Mouse (Mus musculus) ES-E14 (cell line): ENCODE measurements around the gene Arl15. TPM values are rescaled to one million over a fixed set of nuclear protein-coding genes. Genes with fewer than 3 reads are reported as not detected.

Experiments used
- DNase-seq: peaks from one replicate; pipeline ENCODE4 v3.0.0-alpha.2; 2013; ENCODE audit warnings: low read depth, low spot score
- H3K27ac ChIP-seq: 2 replicates; pipeline ENCODE4 v1.5.1; 2012; ENCODE audit warnings: low read depth, mild to moderate bottlenecking, low read length, moderate library complexity, mixed read lengths; ENCODE audit not compliant: poor library complexity, insufficient read depth, severe bottlenecking
- H3K36me3 ChIP-seq: 2 replicates; pipeline ENCODE4 v1.6.1; 2012; ENCODE audit warnings: mild to moderate bottlenecking, low read length, moderate library complexity, mixed read lengths; ENCODE audit not compliant: control insufficient read depth, poor library complexity, insufficient read depth, severe bottlenecking
- H3K4me1 ChIP-seq, 2 experiments: fragments of 150-350 bp in 1 of 2; sonication (generic) in 1 of 2; 2 replicates each; pipeline ENCODE4 v1.6.1; 2012; ENCODE audit warnings: low read length in 2 of 2, mild to moderate bottlenecking in 1 of 2, mixed read lengths in 1 of 2; ENCODE audit not compliant: control insufficient read depth in 2 of 2, insufficient read depth in 2 of 2, poor library complexity in 1 of 2
- H3K4me3 ChIP-seq, 2 experiments: fragments of 150-350 bp in 1 of 2; sonication (generic) in 1 of 2; 2 replicates each; pipeline ENCODE4 v1.5.1; 2012; ENCODE audit warnings: low read length in 2 of 2, low read depth in 1 of 2, mild to moderate bottlenecking in 1 of 2, mixed read lengths in 1 of 2; ENCODE audit not compliant: insufficient read depth in 1 of 2, poor library complexity in 1 of 2, severe bottlenecking in 1 of 2
- H3K9ac ChIP-seq: 2 replicates; pipeline ENCODE4 v1.6.1; 2012; ENCODE audit warnings: low read depth, mild to moderate bottlenecking, low read length, mixed read lengths; ENCODE audit not compliant: poor library complexity, insufficient read depth, severe bottlenecking
- H3K9me3 ChIP-seq: fragments of 150-350 bp; sonication (generic); 2 replicates; pipeline ENCODE4 v1.6.1; 2012; ENCODE audit warnings: low read depth, mild to moderate bottlenecking, low read length; ENCODE audit not compliant: control insufficient read depth, insufficient read depth
- CHD2 ChIP-seq: IDR thresholded peaks from 2 replicates; pipeline ENCODE4 v1.6.1; 2014; ENCODE audit warnings: mild to moderate bottlenecking, low read depth, low read length, inconsistent platforms
- HCFC1 ChIP-seq: IDR thresholded peaks from 2 replicates; pipeline ENCODE4 v1.6.1; 2012; ENCODE audit warnings: low read length, inconsistent platforms, borderline replicate concordance; ENCODE audit not compliant: insufficient read depth
- MAFK ChIP-seq: IDR thresholded peaks from 2 replicates; pipeline ENCODE4 v1.6.1; 2014; ENCODE audit warnings: mild to moderate bottlenecking, low read depth, low read length, inconsistent platforms; ENCODE audit not compliant: insufficient read depth
- ZC3H11A ChIP-seq: IDR thresholded peaks from 2 replicates; pipeline ENCODE4 v1.6.1; 2012; ENCODE audit warnings: low read depth, mild to moderate bottlenecking, inconsistent platforms, low read length, borderline replicate concordance
- ZNF384 ChIP-seq: IDR thresholded peaks from 2 replicates; pipeline ENCODE4 v1.6.1; 2012; ENCODE audit warnings: low read depth, low read length, inconsistent platforms
- in situ Hi-C, 2 experiments: fragments of 600-800 bp; cut with MboI; formaldehyde crosslinking; loops; one replicate each; pipeline ENCODE4 v1.15.1; 2025; ENCODE audit warnings: low sequenced_read_pairs in 2 of 2, inconsistent platforms in 1 of 2; ENCODE audit not compliant: unreplicated experiment in 2 of 2
- total RNA-seq: library from RNA; depleted of rRNA; stranded (reverse); fragments of 300-350 nt; gene quantifications from 2 replicates; pipeline ENCODE4 v1.2.3, GENCODE M21; 2012

Arl15 gene
- total RNA-seq, 1 experiment, result 15.1 TPM

GRCm38 (mm10) chr13:114129986-114130385 is 335.7 kb downstream of the Arl15 start:
- H3K36me3 ChIP-seq, result no peaks in the 10 kb centered on the region; the same call in 1 of the 2 replicates
- no peak overlapping the region for H3K9ac ChIP-seq
- H3K4me3 ChIP-seq, result no peak overlapping the region
- no peak overlapping the region for H3K27ac ChIP-seq
- TF ChIP-seq HCFC1 (no peak), ZNF384 (no peak), CHD2 (no peak), ZC3H11A (no peak), MAFK (no peak)
- peaks cover 0 to 2% of the 10 kb centered on the region in 2 experiments; a peak in 1 of 4 replicates for H3K4me1 ChIP-seq
- no peaks in the 10 kb centered on the region for H3K9me3 ChIP-seq
- in situ Hi-C loops, result no loop called here
- no peak for DNase-seq

DNA sequence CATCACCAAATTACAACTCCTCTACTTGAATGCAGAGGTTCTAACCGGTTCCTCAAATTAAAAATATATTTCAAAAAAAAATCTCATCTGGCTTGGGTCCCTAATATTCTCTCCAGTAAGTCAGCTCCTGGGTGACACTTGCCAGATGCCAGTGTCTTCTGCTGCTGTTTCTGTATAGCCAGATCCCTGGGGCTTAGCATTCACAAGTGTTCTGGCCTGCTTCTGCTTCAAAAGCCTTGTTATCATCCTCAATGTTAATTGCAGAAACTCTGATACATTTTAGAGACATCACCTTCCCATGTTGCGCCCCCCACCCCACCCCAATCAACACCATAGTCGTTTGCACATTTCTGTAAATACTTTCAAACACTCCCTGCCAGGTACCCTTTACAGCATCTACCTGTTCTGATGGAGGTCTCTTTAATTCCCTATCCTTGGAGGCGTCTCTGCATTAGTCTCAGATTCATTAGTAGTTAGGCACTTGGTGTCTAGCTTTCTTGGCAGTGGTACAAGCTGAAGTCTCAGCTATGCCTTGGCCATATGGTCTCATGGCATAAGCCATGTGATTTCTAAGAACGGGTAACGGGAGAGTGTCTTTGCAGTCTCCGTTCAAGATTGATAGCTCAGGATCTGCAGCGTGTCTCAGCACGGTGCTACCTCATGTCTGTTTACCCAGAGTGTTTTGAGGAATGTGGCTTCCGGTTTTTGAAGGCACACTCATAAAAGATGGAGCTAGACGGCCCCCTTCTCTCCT is 336.4 kb downstream of the Arl15 start:
- Histone ChIP-seq H3K27ac (no peak overlapping the region), H3K4me3 (no peak overlapping the region), H3K9me3 (no peaks in the 10 kb centered on the region), H3K9ac (no peak overlapping the region), H3K4me1 (peaks cover 0 to 2% of the 10 kb centered on the region in 2 experiments; a peak in 1 of 4 replicates), H3K36me3 (no peaks in the 10 kb centered on the region; the same call in 1 of the 2 replicates)
- TF ChIP-seq ZNF384, result no peak
- no peak for TF ChIP-seq HCFC1
- no peak for TF ChIP-seq CHD2
- TF ChIP-seq ZC3H11A, result no peak
- no peak for TF ChIP-seq MAFK
- in situ Hi-C loops, result no loop called here
- DNase-seq, result no peak

DNA sequence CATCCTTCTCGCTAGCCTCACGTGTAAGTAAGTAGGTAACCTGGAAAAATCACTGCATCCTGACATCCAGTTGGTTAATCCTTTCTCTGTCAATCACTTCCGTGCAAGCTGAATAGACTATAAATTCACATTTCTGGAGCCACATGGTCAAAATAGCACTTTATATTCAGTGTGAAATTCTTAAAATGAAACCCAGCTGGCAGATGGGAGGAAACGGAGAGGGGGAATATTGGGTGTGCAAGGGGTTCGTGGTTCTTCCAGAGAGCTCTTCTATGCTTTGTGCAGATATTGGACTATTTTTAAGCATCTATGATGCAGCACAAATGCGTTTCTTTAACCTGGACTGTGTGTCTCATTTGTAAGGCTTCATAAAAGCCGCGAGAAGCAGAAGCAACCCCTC is 344.6 kb downstream of the Arl15 start:
- in situ Hi-C loops, result no loop called here
- no peak for TF ChIP-seq HCFC1
- no peak for TF ChIP-seq ZNF384
- no peak for TF ChIP-seq MAFK
- TF ChIP-seq ZC3H11A, result no peak
- no peak for TF ChIP-seq CHD2
- Histone ChIP-seq H3K9ac (no peak overlapping the region), H3K9me3 (no peaks in the 10 kb centered on the region), H3K36me3 (no peaks in the 10 kb centered on the region), H3K4me1 (peaks cover 0 to 2% of the 10 kb centered on the region in 2 experiments; a peak in 1 of 4 replicates), H3K27ac (no peak overlapping the region), H3K4me3 (no peak overlapping the region)
- DNase-seq, result no peak

GRCm38 (mm10) chr13:114139570-114139969 is 345.3 kb downstream of the Arl15 start:
- H3K36me3 ChIP-seq, result no peaks in the 10 kb centered on the region
- H3K27ac ChIP-seq, result no peak overlapping the region
- no peaks in the 10 kb centered on the region for H3K9me3 ChIP-seq
- no peak overlapping the region for H3K9ac ChIP-seq
- TF ChIP-seq HCFC1, result no peak
- no peak overlapping the region for H3K4me3 ChIP-seq
- no peak for DNase-seq
- in situ Hi-C loops, result no loop called here
- H3K4me1 ChIP-seq, result no peaks in the 10 kb centered on the region

DNA sequence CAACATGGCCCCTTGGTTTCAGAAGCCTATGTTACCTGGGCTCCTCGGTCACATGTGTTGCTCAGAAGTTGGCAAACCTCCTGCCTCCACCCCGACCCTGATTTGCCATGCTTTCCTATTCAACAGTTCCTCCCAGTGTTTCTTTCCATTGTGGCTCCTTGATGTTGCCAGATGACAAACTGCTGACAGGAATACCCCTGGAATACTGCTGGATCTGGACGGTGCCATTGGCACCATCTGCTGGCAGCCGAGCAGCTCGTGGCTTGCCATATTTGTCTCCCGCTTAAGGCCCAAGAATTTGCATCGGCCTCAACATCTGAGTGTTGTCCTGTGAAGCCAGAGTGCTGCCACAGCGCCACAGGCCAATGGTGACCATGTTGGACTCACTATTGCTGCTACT is 348.5 kb downstream of the Arl15 start:
- no peaks in the 10 kb centered on the region for H3K36me3 ChIP-seq
- DNase-seq, result no peak
- H3K9ac ChIP-seq, result no peak overlapping the region
- no peaks in the 10 kb centered on the region for H3K9me3 ChIP-seq
- TF ChIP-seq HCFC1 (no peak), MAFK (no peak), ZC3H11A (no peak), CHD2 (no peak), ZNF384 (no peak)
- in situ Hi-C loops, result no loop called here
- no peaks in the 10 kb centered on the region for H3K4me1 ChIP-seq
- H3K4me3 ChIP-seq, result no peak overlapping the region
- H3K27ac ChIP-seq, result no peak overlapping the region
